Mouse (Mus musculus): Measurements from ENCODE around the gene Sash1. TPM values are rescaled to one million over a fixed set of nuclear protein-coding genes. Genes with fewer than 3 reads are reported as not detected.
"Not testable (repeated sequence)": the region's sequence is repeated elsewhere in the genome, so short reads cannot be mapped to it uniquely, and the experiment has no call there.

The Sash1 gene
- polyA plus RNA-seq, 1 experiment from 2014 or later = 0.92 TPM

DNA sequence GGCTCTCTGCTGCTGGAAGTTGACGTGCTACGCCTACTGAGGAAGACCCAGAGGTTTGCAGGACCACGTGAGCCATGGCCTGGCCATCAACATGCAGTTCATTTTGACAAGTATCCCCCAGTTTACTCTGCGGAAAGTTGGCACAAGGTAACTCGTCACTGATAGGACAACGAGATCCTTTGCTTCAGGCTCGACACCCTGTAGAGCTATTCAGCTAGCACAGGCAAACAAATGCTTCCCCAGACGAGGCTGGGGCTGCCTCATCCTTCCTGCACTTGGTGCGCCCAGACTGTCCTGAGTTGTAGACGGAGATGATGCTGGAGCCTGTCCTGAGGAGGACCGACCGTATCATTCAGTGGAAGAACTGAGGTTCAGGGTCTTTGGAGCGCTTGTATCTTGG lies 166.5 kb downstream of the Sash1 start:
- Histone ChIP-seq H3K4me3 (ENCODE audit: low read depth, low read length) (no peak overlapping the region), H3K9me3 (replicated peaks; ENCODE audit: control insufficient read depth, low read length) (no peaks in the 10 kb centered on the region), H3K36me3 (ENCODE audit: control insufficient read depth, insufficient read depth) (no peaks in the 10 kb centered on the region), H3K9ac (ENCODE audit: low read depth, low read length) (no peak overlapping the region), H3K27me3 (ENCODE audit: control insufficient read depth, insufficient read depth, low read depth, low read length) (no peaks in the 10 kb centered on the region), H3K4me2 (ENCODE audit: low read depth, low read length) (no peak overlapping the region), H3K4me1 (ENCODE audit: control insufficient read depth, low read depth, low read length) (no peaks in the 10 kb centered on the region), H3K27ac (ENCODE audit: low read length) (no peak overlapping the region)
- ATAC-seq (ENCODE audit: low read depth) = no peak
- 61% methylated on average over 13 of the region's 13 CpGs for WGBS (ENCODE audit: insufficient replicate concordance)

DNA sequence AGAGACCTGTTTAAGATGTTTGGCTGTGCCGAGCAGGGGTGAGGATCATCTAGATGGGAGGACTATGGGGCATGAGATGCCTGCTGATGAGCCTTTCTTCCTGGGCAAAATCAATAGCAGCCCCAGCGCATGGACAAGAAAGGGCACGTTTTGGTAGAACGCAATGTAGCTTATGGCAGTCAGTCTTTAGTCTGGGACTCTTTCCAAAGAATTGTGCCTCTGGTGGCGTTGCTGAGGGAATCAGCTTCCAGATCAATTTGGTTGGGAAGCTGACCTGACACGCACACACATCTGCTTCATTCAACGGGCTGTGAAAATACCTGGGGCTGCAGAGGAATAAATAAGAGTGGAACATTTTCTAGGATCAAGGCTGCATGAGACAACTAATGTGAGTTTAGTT lies 167.0 kb downstream of the Sash1 start:
- Histone ChIP-seq H3K9ac (ENCODE audit: low read depth, low read length) (no peak overlapping the region), H3K27ac (ENCODE audit: low read length) (no peak overlapping the region), H3K4me2 (ENCODE audit: low read depth, low read length) (no peak overlapping the region), H3K36me3 (ENCODE audit: control insufficient read depth, insufficient read depth) (no peaks in the 10 kb centered on the region), H3K9me3 (replicated peaks; ENCODE audit: control insufficient read depth, low read length) (no peaks in the 10 kb centered on the region), H3K27me3 (ENCODE audit: control insufficient read depth, insufficient read depth, low read depth, low read length) (no peaks in the 10 kb centered on the region), H3K4me3 (ENCODE audit: low read depth, low read length) (no peak overlapping the region), H3K4me1 (ENCODE audit: control insufficient read depth, low read depth, low read length) (no peaks in the 10 kb centered on the region)
- WGBS (ENCODE audit: insufficient replicate concordance) = 66% methylated on average over 7 of the region's 7 CpGs
- ATAC-seq (ENCODE audit: low read depth) = no peak

DNA sequence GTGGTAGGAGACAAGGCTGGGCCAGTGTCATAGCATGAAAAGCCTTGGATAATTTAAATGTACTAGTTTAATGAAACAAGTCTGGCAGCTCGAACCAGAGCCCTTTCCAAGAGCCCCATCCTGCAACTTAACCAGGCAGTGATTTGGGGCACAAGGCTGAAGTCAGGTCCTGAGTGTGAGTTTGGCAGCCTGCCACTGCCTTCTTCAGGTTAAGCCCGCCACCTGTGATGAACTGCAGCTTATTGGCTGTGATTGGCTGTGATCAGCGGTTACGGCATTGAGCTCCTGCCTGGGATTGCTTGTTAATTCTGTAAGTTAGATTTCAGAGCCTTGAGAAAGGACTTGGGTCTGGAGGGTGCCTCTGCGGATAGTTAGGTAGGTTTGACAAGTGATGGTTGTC lies 168.7 kb downstream of the Sash1 start:
- Histone ChIP-seq H3K36me3 (ENCODE audit: control insufficient read depth, insufficient read depth) (no peaks in the 10 kb centered on the region), H3K27ac (ENCODE audit: low read length) (no peak overlapping the region), H3K4me1 (ENCODE audit: control insufficient read depth, low read depth, low read length) (no peaks in the 10 kb centered on the region), H3K9ac (ENCODE audit: low read depth, low read length) (no peak overlapping the region), H3K4me3 (ENCODE audit: low read depth, low read length) (no peak overlapping the region), H3K4me2 (ENCODE audit: low read depth, low read length) (no peak overlapping the region), H3K27me3 (ENCODE audit: control insufficient read depth, insufficient read depth, low read depth, low read length) (no peaks in the 10 kb centered on the region), H3K9me3 (replicated peaks; ENCODE audit: control insufficient read depth, low read length) (no peaks in the 10 kb centered on the region)
- ATAC-seq (ENCODE audit: low read depth) = no peak
- 54% methylated on average over 5 of the region's 5 CpGs for WGBS (ENCODE audit: insufficient replicate concordance)

GRCm38 (mm10) chr10:8715679-8716284 lies 170.1 kb downstream of the Sash1 start:
- WGBS (ENCODE audit: insufficient replicate concordance) = 11% methylated on average over 12 of the region's 12 CpGs
- no peak overlapping the region for H3K4me2 ChIP-seq (ENCODE audit: low read depth, low read length)
- H3K4me1 ChIP-seq (ENCODE audit: control insufficient read depth, low read depth, low read length) = no peaks in the 10 kb centered on the region
- H3K27ac ChIP-seq (ENCODE audit: low read length) = no peak overlapping the region
- no peaks in the 10 kb centered on the region for H3K27me3 ChIP-seq (ENCODE audit: control insufficient read depth, insufficient read depth, low read depth, low read length)
- ATAC-seq (ENCODE audit: low read depth) = no peak
- no peaks in the 10 kb centered on the region for H3K36me3 ChIP-seq (ENCODE audit: control insufficient read depth, insufficient read depth)
- H3K4me3 ChIP-seq (ENCODE audit: low read depth, low read length) = no peak overlapping the region
- H3K9me3 ChIP-seq (replicated peaks; ENCODE audit: control insufficient read depth, low read length) = no peaks in the 10 kb centered on the region
- no peak overlapping the region for H3K9ac ChIP-seq (ENCODE audit: low read depth, low read length)

DNA sequence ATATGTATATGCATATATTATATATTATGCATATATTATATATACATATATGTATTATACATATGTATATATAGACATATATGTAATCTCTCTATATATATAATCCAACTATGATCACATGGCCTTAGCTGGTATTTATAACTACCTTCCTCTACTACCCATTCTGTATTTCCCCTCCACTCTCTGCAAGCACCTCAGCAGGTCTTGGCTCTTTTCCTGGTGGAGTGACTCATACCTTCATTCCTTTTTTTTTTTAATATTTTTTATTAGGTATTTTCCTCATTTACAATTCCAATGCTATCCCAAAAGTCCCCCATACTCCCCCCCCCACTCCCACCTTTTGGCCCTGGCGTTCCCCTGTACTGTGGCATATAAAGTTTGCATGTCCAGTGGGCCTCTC lies 189.2 kb downstream of the Sash1 start:
- not testable (repeated sequence) for H3K4me2 ChIP-seq (ENCODE audit: low read depth, low read length); H3K27ac ChIP-seq (ENCODE audit: low read length); H3K4me3 ChIP-seq (ENCODE audit: low read depth, low read length); H3K27me3 ChIP-seq (ENCODE audit: control insufficient read depth, insufficient read depth, low read depth, low read length); ATAC-seq (ENCODE audit: low read depth); H3K9ac ChIP-seq (ENCODE audit: low read depth, low read length); H3K9me3 ChIP-seq (replicated peaks; ENCODE audit: control insufficient read depth, low read length); H3K36me3 ChIP-seq (ENCODE audit: control insufficient read depth, insufficient read depth); H3K4me1 ChIP-seq (ENCODE audit: control insufficient read depth, low read depth, low read length)
- WGBS (ENCODE audit: insufficient replicate concordance) = 74% methylated on average over 1 of the region's 1 CpGs

GRCm38 (mm10) chr10:8693996-8694500 lies 191.8 kb downstream of the Sash1 start:
- ATAC-seq (ENCODE audit: low read depth) = no peak
- Histone ChIP-seq H3K4me1 (ENCODE audit: control insufficient read depth, low read depth, low read length) (no peaks in the 10 kb centered on the region), H3K36me3 (ENCODE audit: control insufficient read depth, insufficient read depth) (no peaks in the 10 kb centered on the region), H3K9me3 (replicated peaks; ENCODE audit: control insufficient read depth, low read length) (no peaks in the 10 kb centered on the region), H3K9ac (ENCODE audit: low read depth, low read length) (no peak overlapping the region), H3K4me2 (ENCODE audit: low read depth, low read length) (no peak overlapping the region), H3K27ac (ENCODE audit: low read length) (no peak overlapping the region), H3K4me3 (ENCODE audit: low read depth, low read length) (no peak overlapping the region), H3K27me3 (ENCODE audit: control insufficient read depth, insufficient read depth, low read depth, low read length) (no peaks in the 10 kb centered on the region)
- WGBS (ENCODE audit: insufficient replicate concordance) = 64% methylated on average over 7 of the region's 7 CpGs

DNA sequence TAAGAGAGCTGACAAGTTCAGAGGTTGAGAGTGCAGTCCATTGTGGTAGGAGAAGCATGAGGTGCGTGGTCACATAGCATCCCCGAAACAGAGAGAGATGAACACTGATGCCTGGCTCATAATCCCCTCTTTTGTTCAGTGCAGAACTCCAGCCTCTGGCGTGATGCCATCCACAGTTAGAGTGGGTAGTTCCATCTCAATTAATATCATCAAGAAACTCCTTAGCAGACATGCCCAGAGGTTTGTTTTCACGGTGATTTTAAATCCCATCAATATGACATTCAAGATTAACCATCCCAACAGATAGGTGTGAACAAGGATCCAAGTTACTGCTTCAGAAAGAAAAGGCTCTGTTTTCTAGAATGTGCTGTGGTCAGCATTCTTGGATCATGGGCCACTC lies 192.3 kb downstream of the Sash1 start:
- Histone ChIP-seq H3K27me3 (ENCODE audit: control insufficient read depth, insufficient read depth, low read depth, low read length) (no peaks in the 10 kb centered on the region), H3K27ac (ENCODE audit: low read length) (no peak overlapping the region), H3K4me2 (ENCODE audit: low read depth, low read length) (no peak overlapping the region), H3K4me3 (ENCODE audit: low read depth, low read length) (no peak overlapping the region), H3K9ac (ENCODE audit: low read depth, low read length) (no peak overlapping the region), H3K9me3 (replicated peaks; ENCODE audit: control insufficient read depth, low read length) (no peaks in the 10 kb centered on the region), H3K36me3 (ENCODE audit: control insufficient read depth, insufficient read depth) (no peaks in the 10 kb centered on the region), H3K4me1 (ENCODE audit: control insufficient read depth, low read depth, low read length) (no peaks in the 10 kb centered on the region)
- ATAC-seq (ENCODE audit: low read depth) = no peak
- 56% methylated on average over 4 of the region's 4 CpGs for WGBS (ENCODE audit: insufficient replicate concordance)

DNA sequence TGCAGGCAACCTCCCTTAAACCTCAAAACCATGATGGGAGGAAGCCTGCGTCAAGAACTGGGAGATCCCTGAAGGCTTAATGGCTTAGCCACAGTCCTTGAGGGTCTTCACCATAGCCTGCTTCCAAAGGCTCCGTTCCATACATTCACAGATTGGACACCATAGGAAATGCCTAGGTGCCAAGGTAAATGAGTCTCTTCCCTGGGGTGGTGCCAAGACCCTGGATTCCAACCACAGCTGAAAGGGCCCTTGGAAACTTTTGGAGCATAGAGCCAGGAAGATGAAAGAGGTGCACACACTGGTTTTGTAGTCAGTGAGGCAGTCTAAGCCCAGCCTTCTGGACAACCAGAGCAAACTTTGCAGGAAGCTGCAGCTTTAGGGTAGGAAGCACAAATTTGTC lies 193.3 kb downstream of the Sash1 start:
- Histone ChIP-seq H3K4me2 (ENCODE audit: low read depth, low read length) (no peak overlapping the region), H3K27ac (ENCODE audit: low read length) (no peak overlapping the region), H3K36me3 (ENCODE audit: control insufficient read depth, insufficient read depth) (no peaks in the 10 kb centered on the region), H3K27me3 (ENCODE audit: control insufficient read depth, insufficient read depth, low read depth, low read length) (no peaks in the 10 kb centered on the region), H3K9me3 (replicated peaks; ENCODE audit: control insufficient read depth, low read length) (no peaks in the 10 kb centered on the region), H3K4me1 (ENCODE audit: control insufficient read depth, low read depth, low read length) (no peaks in the 10 kb centered on the region), H3K9ac (ENCODE audit: low read depth, low read length) (no peak overlapping the region), H3K4me3 (ENCODE audit: low read depth, low read length) (no peak overlapping the region)
- 65% methylated on average over 2 of the region's 2 CpGs for WGBS (ENCODE audit: insufficient replicate concordance)
- no peak for ATAC-seq (ENCODE audit: low read depth)

- Histone ChIP-seq H3K27me3 (ENCODE audit: control insufficient read depth, insufficient read depth, low read depth, low read length) (no peaks in the 10 kb centered on the region), H3K36me3 (ENCODE audit: control insufficient read depth, insufficient read depth) (no peaks in the 10 kb centered on the region), H3K9me3 (replicated peaks; ENCODE audit: control insufficient read depth, low read length) (no peaks in the 10 kb centered on the region), H3K4me2 (ENCODE audit: low read depth, low read length) (no peak overlapping the region), H3K27ac (ENCODE audit: low read length) (no peak overlapping the region), H3K4me1 (ENCODE audit: control insufficient read depth, low read depth, low read length) (no peaks in the 10 kb centered on the region), H3K4me3 (ENCODE audit: low read depth, low read length) (no peak overlapping the region), H3K9ac (ENCODE audit: low read depth, low read length) (no peak overlapping the region)
- no peak for ATAC-seq (ENCODE audit: low read depth)
- whole genome bisulfite sequencing (ENCODE audit: insufficient replicate concordance) = 59% methylated on average over 1 of the region's 1 CpGs
Measured at GRCm38 (mm10) chr10:8686219-8686618, 199.7 kb downstream of the Sash1 start.
